Mouse (Mus musculus): Measurements from ENCODE around the gene Ubtf. TPM values are rescaled to one million over a fixed set of nuclear protein-coding genes. Genes with fewer than 3 reads are reported as not detected.

The Ubtf gene
- polyA plus RNA-seq, 1 experiment from 2014 or later, result 98.7 TPM

- WGBS, result 86% methylated on average over 8 of the region's 8 CpGs
- Histone ChIP-seq H3K4me1 (peaks cover 4% of the 10 kb centered on the region; the same call in 1 of the 2 replicates), H3K9ac (0 out of 2 replicates have a peak overlapping the region, but pooled peaks have one; percentile 8), H3K4me3 (no peak overlapping the region), H3K27ac (no peak overlapping the region), H3K36me3 (peaks cover 5% of the 10 kb centered on the region; the same call in 1 of the 2 replicates), H3K9me3 (no peaks in the 10 kb centered on the region), H3K4me2 (replicated peaks) (0 out of 2 replicates have a peak overlapping the region, but pooled peaks have one; percentile 17), H3K27me3 (replicated peaks) (no peaks in the 10 kb centered on the region)
- ATAC-seq (ENCODE audit: low FRiP score, low read depth), result no peak
These were observed 52.7 kb downstream of the Ubtf start for GRCm38 (mm10) chr11:102266631-102267355.

GRCm38 (mm10) chr11:102265816-102266215 lies 53.7 kb downstream of the Ubtf start:
- ATAC-seq (ENCODE audit: low FRiP score, low read depth), result no peak
- H3K27ac ChIP-seq, result no peak overlapping the region
- H3K9me3 ChIP-seq, result no peaks in the 10 kb centered on the region
- no peak overlapping the region for H3K4me3 ChIP-seq
- no peak overlapping the region for H3K9ac ChIP-seq
- H3K27me3 ChIP-seq (replicated peaks), result no peaks in the 10 kb centered on the region
- peaks cover 4% of the 10 kb centered on the region; the same call in 1 of the 2 replicates for H3K4me1 ChIP-seq
- peaks cover 5% of the 10 kb centered on the region; the same call in 1 of the 2 replicates for H3K36me3 ChIP-seq
- WGBS, result 73% methylated on average over 14 of the region's 14 CpGs
- H3K4me2 ChIP-seq (replicated peaks), result no peak overlapping the region

GRCm38 (mm10) chr11:102263211-102263610 lies 56.3 kb downstream of the Ubtf start:
- no peaks in the 10 kb centered on the region for H3K9me3 ChIP-seq
- WGBS, result 95% methylated on average over 7 of the region's 7 CpGs
- no peak overlapping the region for H3K4me3 ChIP-seq
- ATAC-seq (ENCODE audit: low FRiP score, low read depth), result no peak
- H3K27me3 ChIP-seq (replicated peaks), result no peaks in the 10 kb centered on the region
- H3K9ac ChIP-seq, result no peak overlapping the region
- no peak overlapping the region for H3K27ac ChIP-seq
- H3K36me3 ChIP-seq, result peaks cover 12% of the 10 kb centered on the region
- H3K4me2 ChIP-seq (replicated peaks), result no peak overlapping the region
- H3K4me1 ChIP-seq, result peaks cover 4% of the 10 kb centered on the region; the same call in 1 of the 2 replicates

GRCm38 (mm10) chr11:102258521-102258920 lies 61.0 kb downstream of the Ubtf start:
- no peaks in the 10 kb centered on the region for H3K9me3 ChIP-seq
- peaks cover 21% of the 10 kb centered on the region for H3K36me3 ChIP-seq
- H3K4me3 ChIP-seq, result no peak overlapping the region
- ATAC-seq (ENCODE audit: low FRiP score, low read depth), result no peak
- 88% methylated on average over 3 of the region's 3 CpGs for WGBS
- no peaks in the 10 kb centered on the region for H3K27me3 ChIP-seq (replicated peaks)
- H3K4me1 ChIP-seq, result peaks cover 4% of the 10 kb centered on the region
- no peak overlapping the region for H3K27ac ChIP-seq
- H3K9ac ChIP-seq, result no peak overlapping the region
- no peak overlapping the region for H3K4me2 ChIP-seq (replicated peaks)

GRCm38 (mm10) chr11:102258095-102258494 lies 61.4 kb downstream of the Ubtf start:
- Histone ChIP-seq H3K9me3 (no peaks in the 10 kb centered on the region), H3K36me3 (peaks cover 21% of the 10 kb centered on the region), H3K27me3 (replicated peaks) (no peaks in the 10 kb centered on the region), H3K4me2 (replicated peaks) (no peak overlapping the region), H3K27ac (no peak overlapping the region), H3K4me3 (no peak overlapping the region), H3K9ac (no peak overlapping the region), H3K4me1 (peaks cover 4% of the 10 kb centered on the region)
- WGBS, result 87% methylated on average over 6 of the region's 6 CpGs
- ATAC-seq (ENCODE audit: low FRiP score, low read depth), result no peak

- Histone ChIP-seq H3K36me3 (peaks cover 21% of the 10 kb centered on the region), H3K9me3 (no peaks in the 10 kb centered on the region), H3K27me3 (replicated peaks) (no peaks in the 10 kb centered on the region), H3K4me3 (no peak overlapping the region), H3K4me2 (replicated peaks) (no peak overlapping the region), H3K4me1 (peaks cover 4% of the 10 kb centered on the region), H3K27ac (no peak overlapping the region), H3K9ac (no peak overlapping the region)
- ATAC-seq (ENCODE audit: low FRiP score, low read depth), result no peak
- 43% methylated on average over 9 of the region's 9 CpGs for WGBS
These were observed 62.0 kb downstream of the Ubtf start for GRCm38 (mm10) chr11:102257514-102257913.

Other genes with a start within 250 kb of the Ubtf start
- gene Mpp2, start 231.2 kb downstream of the Ubtf start, polyA plus RNA-seq (2016; fragmentation: Nextera tagmentation; extraction: Ambion mirVana), result 23.9 and 25.4 TPM in 2 replicates
- gene Ppy, start 218.4 kb downstream of the Ubtf start, polyA plus RNA-seq (2016; fragmentation: Nextera tagmentation; extraction: Ambion mirVana), result not detected in 2 replicates
- gene Pyy, start 211.9 kb downstream of the Ubtf start, polyA plus RNA-seq (2016; fragmentation: Nextera tagmentation; extraction: Ambion mirVana), result 1.1 TPM in 1 of 2 replicates, not detected in the other
- not detected in 2 replicates for gene Nags, start 174.2 kb downstream of the Ubtf start, polyA plus RNA-seq (2016; fragmentation: Nextera tagmentation; extraction: Ambion mirVana)
- gene Tmem101, start 163.3 kb downstream of the Ubtf start, polyA plus RNA-seq (2016; fragmentation: Nextera tagmentation; extraction: Ambion mirVana), result 35.3 and 37.3 TPM in 2 replicates
- 87.0 and 112 TPM in 2 replicates for gene Lsm12, start 134.4 kb downstream of the Ubtf start, polyA plus RNA-seq (2016; fragmentation: Nextera tagmentation; extraction: Ambion mirVana)
- 29.6 and 30.8 TPM in 2 replicates for gene G6pc3, start 130.1 kb downstream of the Ubtf start, polyA plus RNA-seq (2016; fragmentation: Nextera tagmentation; extraction: Ambion mirVana)
- gene Hdac5, start 89.6 kb downstream of the Ubtf start, polyA plus RNA-seq (2016; fragmentation: Nextera tagmentation; extraction: Ambion mirVana), result 104 and 106 TPM in 2 replicates
- gene BC030867, start 70.9 kb downstream of the Ubtf start, polyA plus RNA-seq (2016; fragmentation: Nextera tagmentation; extraction: Ambion mirVana), result 10.0 and 11.6 TPM in 2 replicates
- gene Asb16, start 51.0 kb downstream of the Ubtf start, polyA plus RNA-seq (2016; fragmentation: Nextera tagmentation; extraction: Ambion mirVana), result not detected in 2 replicates
- gene Tmub2, start 34.8 kb downstream of the Ubtf start, polyA plus RNA-seq (2016; fragmentation: Nextera tagmentation; extraction: Ambion mirVana), result 71.3 and 75.6 TPM in 2 replicates
- gene Atxn7l3, start 23.1 kb downstream of the Ubtf start, polyA plus RNA-seq (2016; fragmentation: Nextera tagmentation; extraction: Ambion mirVana), result 27.5 and 27.6 TPM in 2 replicates
- 18.8 and 23.6 TPM in 2 replicates for gene Slc4a1, start 46.5 kb upstream of the Ubtf start, polyA plus RNA-seq (2016; fragmentation: Nextera tagmentation; extraction: Ambion mirVana)
- 152 and 171 TPM in 2 replicates for gene Rundc3a, start 73.7 kb upstream of the Ubtf start, polyA plus RNA-seq (2016; fragmentation: Nextera tagmentation; extraction: Ambion mirVana)
- 148 and 162 TPM in 2 replicates for gene Slc25a39, start 88.2 kb upstream of the Ubtf start, polyA plus RNA-seq (2016; fragmentation: Nextera tagmentation; extraction: Ambion mirVana)
- 75.2 and 86.1 TPM in 2 replicates for gene Grn, start 110.6 kb upstream of the Ubtf start, polyA plus RNA-seq (2016; fragmentation: Nextera tagmentation; extraction: Ambion mirVana)
- gene Fam171a2, start 127.9 kb upstream of the Ubtf start, polyA plus RNA-seq (2016; fragmentation: Nextera tagmentation; extraction: Ambion mirVana), result 23.3 and 23.7 TPM in 2 replicates
- gene Itga2b, start 150.4 kb upstream of the Ubtf start, polyA plus RNA-seq (2016; fragmentation: Nextera tagmentation; extraction: Ambion mirVana), result 7.0 and 7.6 TPM in 2 replicates
- 69.0 and 71.0 TPM in 2 replicates for gene Gpatch8, start 236.7 kb upstream of the Ubtf start, polyA plus RNA-seq (2016; fragmentation: Nextera tagmentation; extraction: Ambion mirVana)

Data from neural tube, embryonic 12.5 days (tissue).